Mouse (Mus musculus) cerebellum, adult 2 months (tissue): ENCODE data around the gene Spata18. TPM values are rescaled to one million over a fixed set of nuclear protein-coding genes. Genes with fewer than 3 reads are reported as not detected.
A peak's percentile ranks its signal among the peaks of the same experiment; 100 is the strongest.

Experiments
- DNase-seq, 2 experiments: peaks; one replicate each; pipeline ENCODE4 v3.0.0; 2021
- H3K27ac ChIP-seq: fragments of 200-500 bp; 2 replicates; pipeline ENCODE4 v1.5.1; 2012; ENCODE audit warnings: low read length, control low read depth, inconsistent platforms; ENCODE audit not compliant: insufficient read depth
- H3K27me3 ChIP-seq: fragments of 200-500 bp; 2 replicates; pipeline ENCODE4 v1.6.1; 2012; ENCODE audit warnings: inconsistent platforms, mild to moderate bottlenecking, low read length, moderate library complexity; ENCODE audit not compliant: control insufficient read depth, insufficient read depth
- H3K4me1 ChIP-seq: fragments of 200-500 bp; 2 replicates; pipeline ENCODE4 v1.6.1; 2011; ENCODE audit warnings: low read length; ENCODE audit not compliant: control insufficient read depth, insufficient read depth
- H3K4me3 ChIP-seq: fragments of 200-500 bp; replicated peaks from 2 replicates; pipeline ENCODE3; 2011; ENCODE audit warnings: mild to moderate bottlenecking, low read depth, low read length, control low read depth; ENCODE audit not compliant: insufficient read depth
- CTCF ChIP-seq: fragments of 200-500 bp; IDR thresholded peaks from 2 replicates; pipeline ENCODE4 v1.5.1; 2011; ENCODE audit warnings: low read depth, mild to moderate bottlenecking, control low read depth, low read length, moderate library complexity, borderline replicate concordance; ENCODE audit not compliant: insufficient read depth
- POLR2A ChIP-seq: fragments of 200-500 bp; IDR thresholded peaks from 2 replicates; pipeline ENCODE4 v1.6.1; 2011; ENCODE audit warnings: low read length, control low read depth, borderline replicate concordance; ENCODE audit not compliant: insufficient read depth
- WGBS: fragments of 180-500 bp; shearing (Covaris S2); methylation state at CpG from one replicate; pipeline ENCODE4 v1.1.7; 2018; 5-methylcytosine and 5-hydroxymethylcytosine counted together
- polyA plus RNA-seq: library from polyadenylated mRNA; depleted of rRNA; stranded (reverse); fragments of >200 nt; gene quantifications from 2 replicates; pipeline ENCODE4 v1.2.3, GENCODE M21; 2012

The Spata18 gene
- polyA plus RNA-seq, 1 experiment: 0.26 TPM

DNA sequence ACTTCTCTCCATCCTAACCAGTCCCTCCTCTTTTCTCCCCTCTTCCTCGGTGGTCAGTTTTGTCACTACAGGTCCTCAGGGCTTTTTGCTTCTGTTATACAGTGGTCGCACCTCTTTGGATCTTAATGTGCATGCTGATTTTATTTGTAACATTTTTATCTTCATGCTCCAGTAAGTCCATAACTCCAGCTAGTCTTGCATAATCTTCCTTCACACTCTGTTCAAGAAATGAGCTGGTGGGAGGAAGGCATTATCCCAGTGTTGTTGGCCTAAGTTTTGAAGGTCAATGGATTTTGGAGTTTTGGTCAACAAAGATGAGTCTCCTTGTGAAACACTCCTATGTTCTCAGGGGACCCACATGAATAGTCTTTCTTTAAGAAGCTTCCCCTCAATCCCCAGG is 16.7 kb downstream of the Spata18 start:
- DNase-seq: no peak
- WGBS: 71% methylated on average over 2 of the region's 2 CpGs
- Histone ChIP-seq H3K27me3 (no peaks in the 10 kb centered on the region; the same call in 1 of the 2 replicates), H3K4me1 (no peaks in the 10 kb centered on the region; the same call in 1 of the 2 replicates), H3K4me3 (no peak overlapping the region), H3K27ac (no peak overlapping the region)
- TF ChIP-seq CTCF (no peak), POLR2A (no peak)

DNA sequence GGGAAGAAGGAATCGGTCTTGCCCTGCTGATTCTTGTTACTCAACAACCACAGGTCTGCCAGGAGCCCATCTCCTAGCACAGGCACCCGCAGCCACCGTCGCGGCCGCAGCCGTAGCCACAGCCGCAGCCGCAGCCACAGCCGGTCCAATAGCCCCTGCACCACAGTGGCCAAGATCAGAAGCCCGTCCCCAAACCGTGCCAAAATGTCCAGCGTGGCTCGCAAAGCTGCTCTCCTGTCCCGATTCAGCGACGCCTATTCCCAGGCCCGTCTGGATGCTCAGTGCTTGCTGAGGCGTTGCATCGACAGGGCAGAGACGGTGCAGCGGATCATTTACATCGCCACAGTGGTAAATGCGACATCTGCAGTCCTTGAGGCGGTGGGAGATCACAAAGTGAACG is 18.2 kb downstream of the Spata18 start:
- no peaks in the 10 kb centered on the region; the same call in 1 of the 2 replicates for H3K27me3 ChIP-seq
- H3K4me1 ChIP-seq: no peaks in the 10 kb centered on the region; the same call in 1 of the 2 replicates
- H3K4me3 ChIP-seq: no peak overlapping the region
- WGBS: 20% methylated on average over 26 of the region's 26 CpGs
- no peak for DNase-seq
- no peak for TF ChIP-seq CTCF
- no peak for TF ChIP-seq POLR2A
- no peak overlapping the region for H3K27ac ChIP-seq

GRCm38 (mm10) chr5:73675604-73676003 is 24.4 kb downstream of the Spata18 start:
- no peak for DNase-seq
- no peak overlapping the region for H3K27ac ChIP-seq
- no peaks in the 10 kb centered on the region for H3K4me1 ChIP-seq
- no peaks in the 10 kb centered on the region; the same call in 1 of the 2 replicates for H3K27me3 ChIP-seq
- TF ChIP-seq CTCF (no peak), POLR2A (no peak)
- H3K4me3 ChIP-seq: no peak overlapping the region
- WGBS: 93% methylated on average over 3 of the region's 3 CpGs

DNA sequence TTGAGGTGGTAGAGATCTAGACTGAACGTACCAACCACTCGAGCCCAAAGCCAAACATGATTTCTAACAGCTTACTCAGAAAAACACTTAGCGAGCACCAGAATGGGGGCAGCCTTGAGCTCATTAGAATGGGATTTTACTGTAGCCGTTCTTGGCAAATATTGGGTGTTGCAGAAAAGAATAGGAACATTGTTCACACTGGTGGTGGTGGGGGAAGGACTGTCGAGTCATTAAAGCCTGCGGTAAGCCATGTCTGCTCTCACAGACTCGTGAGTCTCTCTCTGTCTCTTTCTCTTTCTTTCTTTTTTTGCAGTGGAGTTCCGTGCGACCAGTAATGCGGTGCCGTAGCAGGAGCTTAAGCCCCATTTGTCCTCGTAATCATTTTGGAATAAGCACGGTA is 25.4 kb downstream of the Spata18 start:
- Histone ChIP-seq H3K4me3 (peak overlapping the region; percentile 34), H3K4me1 (no peaks in the 10 kb centered on the region), H3K27ac (no peak overlapping the region), H3K27me3 (no peaks in the 10 kb centered on the region; the same call in 1 of the 2 replicates)
- WGBS: 56% methylated on average over 13 of the region's 13 CpGs
- DNase-seq: no peak
- no peak for TF ChIP-seq POLR2A
- TF ChIP-seq CTCF: no peak

GRCm38 (mm10) chr5:73683221-73683620 is 32.0 kb downstream of the Spata18 start:
- TF ChIP-seq CTCF (no peak), POLR2A (no peak)
- Histone ChIP-seq H3K27ac (no peak overlapping the region), H3K4me3 (no peak overlapping the region), H3K4me1 (no peaks in the 10 kb centered on the region), H3K27me3 (no peaks in the 10 kb centered on the region)
- no peak for DNase-seq
- WGBS: 76% methylated on average over 6 of the region's 6 CpGs

- no peaks in the 10 kb centered on the region for H3K27me3 ChIP-seq
- DNase-seq: peak in 1 of 2 experiments; percentile 14
- TF ChIP-seq POLR2A (no peak), CTCF (peak; percentile 27; the same call in 1 of the 2 replicates)
- no peak overlapping the region for H3K4me3 ChIP-seq
- H3K27ac ChIP-seq: no peak overlapping the region
- no peaks in the 10 kb centered on the region for H3K4me1 ChIP-seq
- WGBS: 57% methylated on average over 9 of the region's 9 CpGs
These were observed 32.7 kb downstream of the Spata18 start for GRCm38 (mm10) chr5:73683706-73684409.

GRCm38 (mm10) chr5:73686149-73686548 is 35.0 kb downstream of the Spata18 start:
- Histone ChIP-seq H3K4me3 (no peak overlapping the region), H3K27me3 (no peaks in the 10 kb centered on the region), H3K27ac (no peak overlapping the region), H3K4me1 (no peaks in the 10 kb centered on the region)
- 24% methylated on average over 4 of the region's 4 CpGs for WGBS
- no peak for TF ChIP-seq POLR2A
- peak; percentile 28; the same call in 1 of the 2 replicates for TF ChIP-seq CTCF
- peak in 1 of 2 experiments; percentile 15 for DNase-seq

DNA sequence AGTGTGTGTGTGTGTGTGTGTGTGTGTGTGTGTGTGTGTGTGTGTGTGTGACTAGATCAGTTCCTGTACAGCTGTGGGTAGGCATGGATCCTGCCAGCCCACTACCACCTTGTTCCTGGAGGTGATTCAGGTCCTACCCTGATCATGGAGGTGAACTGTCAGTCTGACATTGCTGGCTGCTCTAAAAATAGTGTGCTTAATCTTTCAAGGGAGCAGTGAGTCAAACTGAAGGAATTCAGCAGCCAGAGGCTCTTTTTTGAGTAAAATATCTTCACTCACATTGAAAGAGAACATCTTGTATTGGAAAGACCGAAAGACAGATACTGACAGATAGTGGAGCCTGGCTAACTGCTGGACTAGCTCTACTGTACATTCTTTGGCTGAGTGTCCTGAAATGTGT is 37.4 kb downstream of the Spata18 start:
- TF ChIP-seq POLR2A (no peak), CTCF (no peak)
- DNase-seq: no peak
- H3K27me3 ChIP-seq: no peaks in the 10 kb centered on the region
- H3K4me3 ChIP-seq: no peak overlapping the region
- WGBS: 91% methylated on average over 1 of the region's 1 CpGs
- no peak overlapping the region for H3K27ac ChIP-seq
- H3K4me1 ChIP-seq: no peaks in the 10 kb centered on the region
